Mouse (Mus musculus): ENCODE measurements around the gene Plbd2. TPM values are rescaled to one million over a fixed set of nuclear protein-coding genes. Genes with fewer than 3 reads are reported as not detected.
A peak's percentile ranks its signal among the peaks of the same experiment; 100 is the strongest.

Plbd2 gene
- polyA plus RNA-seq, 1 experiment from 2014 or later: 52.5 TPM

DNA sequence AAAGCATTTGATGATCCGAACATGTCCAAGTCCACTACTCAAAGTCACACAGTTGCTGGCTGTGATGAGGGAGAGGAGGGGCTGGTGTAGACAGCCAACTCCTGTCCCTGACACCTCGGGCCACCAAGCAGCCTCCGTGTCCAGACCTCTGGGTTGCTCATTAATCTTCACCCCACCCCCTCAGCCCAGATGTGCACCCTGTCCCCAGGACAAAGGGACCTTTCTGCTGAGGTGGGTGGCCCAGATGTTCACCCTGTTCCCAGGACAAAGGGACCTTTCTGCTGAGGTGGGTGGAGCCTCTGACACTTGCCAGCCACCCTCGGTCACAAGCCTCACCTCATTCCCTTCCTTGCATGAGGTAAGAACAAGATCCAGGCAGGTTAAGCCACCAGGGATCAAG, 31.9 kb downstream of the Plbd2 start:
- Histone ChIP-seq H3K4me1 (no peaks in the 10 kb centered on the region), H3K27ac (no peak overlapping the region), H3K36me3 (no peaks in the 10 kb centered on the region), H3K4me2 (replicated peaks) (no peak overlapping the region), H3K9ac (no peak overlapping the region), H3K27me3 (no peaks in the 10 kb centered on the region), H3K9me3 (no peaks in the 10 kb centered on the region), H3K4me3 (no peak overlapping the region)
- ATAC-seq (ENCODE audit: insufficient number of reproducible peaks, insufficient read depth, low FRiP score, low TSS enrichment): no peak; the same call in 1 of the 2 replicates
- 42% methylated on average over 4 of the region's 4 CpGs for WGBS

DNA sequence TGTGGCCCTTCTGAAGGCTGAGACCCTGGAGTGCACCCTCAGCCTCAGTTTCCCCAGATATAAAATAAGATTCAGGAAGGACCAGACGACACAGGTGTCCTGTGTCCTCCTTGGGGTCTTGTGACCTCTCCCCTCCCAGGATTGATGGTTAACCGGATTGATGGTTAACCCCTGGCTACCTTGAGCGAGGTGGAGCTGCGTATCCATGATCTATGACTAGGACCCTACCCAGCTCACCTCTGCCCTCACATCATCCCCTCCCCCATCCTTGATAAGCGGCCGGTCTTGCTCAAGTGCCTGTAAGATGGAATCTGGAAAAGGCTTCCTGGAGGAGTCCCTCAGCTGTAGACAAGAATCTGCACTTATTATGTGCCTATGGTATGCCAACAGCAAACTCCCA, 34.6 kb downstream of the Plbd2 start:
- Histone ChIP-seq H3K4me3 (no peak overlapping the region), H3K4me1 (no peaks in the 10 kb centered on the region), H3K4me2 (replicated peaks) (no peak overlapping the region), H3K9me3 (no peaks in the 10 kb centered on the region), H3K27ac (no peak overlapping the region), H3K27me3 (no peaks in the 10 kb centered on the region), H3K36me3 (no peaks in the 10 kb centered on the region), H3K9ac (no peak overlapping the region)
- ATAC-seq (ENCODE audit: insufficient number of reproducible peaks, insufficient read depth, low FRiP score, low TSS enrichment): no peak
- WGBS: 77% methylated on average over 6 of the region's 6 CpGs

DNA sequence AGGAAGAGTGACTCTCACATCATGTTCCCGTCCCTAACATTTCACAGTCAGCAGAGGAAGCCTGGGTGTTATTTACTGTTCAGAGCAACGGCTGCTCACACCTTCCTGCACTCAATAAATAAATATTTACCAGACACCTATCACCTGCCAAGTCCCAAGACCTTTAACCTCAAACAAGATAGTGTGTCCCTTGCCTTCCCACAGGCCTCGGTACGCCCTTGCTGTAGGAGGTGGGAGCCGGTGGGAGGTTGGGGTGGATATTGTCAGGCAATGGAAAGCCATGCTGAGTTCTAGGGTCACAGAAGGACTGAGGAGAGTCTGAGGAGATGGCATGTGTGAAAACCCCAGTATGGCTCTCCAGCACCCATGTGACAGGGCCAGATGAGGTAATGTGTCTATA, 35.1 kb downstream of the Plbd2 start:
- Histone ChIP-seq H3K9me3 (no peaks in the 10 kb centered on the region), H3K27me3 (no peaks in the 10 kb centered on the region; the same call in 1 of the 2 replicates), H3K4me2 (replicated peaks) (no peak overlapping the region), H3K36me3 (no peaks in the 10 kb centered on the region), H3K4me3 (no peak overlapping the region), H3K9ac (no peak overlapping the region), H3K4me1 (no peaks in the 10 kb centered on the region), H3K27ac (no peak overlapping the region)
- no peak for ATAC-seq (ENCODE audit: insufficient number of reproducible peaks, insufficient read depth, low FRiP score, low TSS enrichment)
- WGBS: 82% methylated on average over 5 of the region's 5 CpGs

DNA sequence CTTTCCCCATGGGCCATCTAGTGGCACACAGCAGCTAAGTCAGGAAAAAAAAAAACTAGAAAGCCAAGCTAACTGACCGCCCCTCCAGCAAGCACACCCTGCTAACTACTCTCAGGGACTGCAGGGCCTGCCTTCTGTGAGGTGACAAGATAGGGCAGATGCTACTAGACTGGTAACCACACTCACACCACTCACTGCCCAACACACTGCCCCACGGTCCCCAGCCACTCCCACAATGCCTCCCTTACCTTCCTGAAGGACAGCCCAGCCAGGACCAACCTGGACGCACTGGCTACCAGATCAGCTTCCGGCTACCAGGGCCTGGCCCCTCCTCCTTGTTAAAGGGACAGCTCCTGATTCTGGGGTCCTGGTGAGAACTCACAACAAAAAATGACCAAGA, 36.4 kb downstream of the Plbd2 start:
- no peaks in the 10 kb centered on the region for H3K4me1 ChIP-seq
- H3K27ac ChIP-seq: no peak overlapping the region
- no peaks in the 10 kb centered on the region for H3K36me3 ChIP-seq
- ATAC-seq (ENCODE audit: insufficient number of reproducible peaks, insufficient read depth, low FRiP score, low TSS enrichment): no peak
- H3K27me3 ChIP-seq: peaks cover 5% of the 10 kb centered on the region; the same call in 1 of the 2 replicates
- H3K4me3 ChIP-seq: no peak overlapping the region
- H3K4me2 ChIP-seq (replicated peaks): peak overlapping the region; percentile 21; the same call in 1 of the 2 replicates
- no peaks in the 10 kb centered on the region for H3K9me3 ChIP-seq
- 8% methylated on average over 4 of the region's 4 CpGs for WGBS
- no peak overlapping the region for H3K9ac ChIP-seq

DNA sequence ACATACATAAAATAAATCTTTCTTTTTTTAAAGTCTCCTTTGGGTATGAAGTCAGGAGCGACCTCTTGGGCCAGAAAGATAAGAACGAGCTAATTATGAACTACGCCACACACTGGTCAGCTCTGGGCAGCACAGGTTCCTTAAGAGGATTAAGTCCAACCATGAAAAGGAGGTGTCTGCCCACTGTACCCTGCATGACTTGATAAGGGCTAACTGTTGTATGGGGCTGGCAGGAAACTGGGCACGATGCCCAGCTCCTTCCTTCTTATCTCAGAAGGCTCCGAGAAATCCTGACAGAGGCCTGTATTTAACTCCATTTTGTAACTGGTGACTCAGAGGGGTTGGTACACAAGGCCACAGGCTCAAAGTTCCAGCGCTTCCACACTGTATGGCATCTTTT, 37.6 kb downstream of the Plbd2 start:
- H3K4me1 ChIP-seq: no peaks in the 10 kb centered on the region
- WGBS: 89% methylated on average over 6 of the region's 6 CpGs
- no peak overlapping the region for H3K4me3 ChIP-seq
- H3K9ac ChIP-seq: no peak overlapping the region
- no peak for ATAC-seq (ENCODE audit: insufficient number of reproducible peaks, insufficient read depth, low FRiP score, low TSS enrichment)
- H3K36me3 ChIP-seq: no peaks in the 10 kb centered on the region
- H3K27me3 ChIP-seq: peaks cover 8% of the 10 kb centered on the region; the same call in 1 of the 2 replicates
- H3K9me3 ChIP-seq: no peaks in the 10 kb centered on the region
- no peak overlapping the region for H3K4me2 ChIP-seq (replicated peaks)
- no peak overlapping the region for H3K27ac ChIP-seq

DNA sequence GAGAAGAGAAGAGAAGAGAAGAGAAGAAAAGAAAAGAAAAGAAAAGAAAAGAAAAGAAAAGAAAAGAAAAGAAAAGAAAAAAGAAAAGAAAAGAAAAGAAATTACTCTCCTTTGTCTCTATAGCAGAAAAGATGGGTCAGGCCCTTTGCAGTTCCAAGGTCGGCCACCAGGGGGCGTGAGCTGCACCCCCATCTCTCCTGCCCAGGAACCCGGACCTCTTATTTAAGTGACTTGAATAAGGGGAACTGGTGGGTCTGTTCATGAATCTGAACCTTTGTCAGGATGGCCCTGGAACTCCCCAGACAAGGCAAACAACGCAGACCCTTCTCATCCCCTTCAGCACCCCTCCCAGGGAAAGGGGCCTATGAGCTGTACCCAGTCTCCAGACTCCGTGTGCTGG, 38.4 kb downstream of the Plbd2 start:
- H3K36me3 ChIP-seq: no peaks in the 10 kb centered on the region
- 44% methylated on average over 5 of the region's 5 CpGs for whole genome bisulfite sequencing
- ATAC-seq (ENCODE audit: insufficient number of reproducible peaks, insufficient read depth, low FRiP score, low TSS enrichment): no peak
- no peaks in the 10 kb centered on the region for H3K9me3 ChIP-seq
- H3K27ac ChIP-seq: no peak overlapping the region
- H3K9ac ChIP-seq: no peak overlapping the region
- H3K4me2 ChIP-seq (replicated peaks): no peak overlapping the region
- peaks cover 8% of the 10 kb centered on the region; the same call in 1 of the 2 replicates for H3K27me3 ChIP-seq
- H3K4me1 ChIP-seq: no peaks in the 10 kb centered on the region
- H3K4me3 ChIP-seq: no peak overlapping the region

DNA sequence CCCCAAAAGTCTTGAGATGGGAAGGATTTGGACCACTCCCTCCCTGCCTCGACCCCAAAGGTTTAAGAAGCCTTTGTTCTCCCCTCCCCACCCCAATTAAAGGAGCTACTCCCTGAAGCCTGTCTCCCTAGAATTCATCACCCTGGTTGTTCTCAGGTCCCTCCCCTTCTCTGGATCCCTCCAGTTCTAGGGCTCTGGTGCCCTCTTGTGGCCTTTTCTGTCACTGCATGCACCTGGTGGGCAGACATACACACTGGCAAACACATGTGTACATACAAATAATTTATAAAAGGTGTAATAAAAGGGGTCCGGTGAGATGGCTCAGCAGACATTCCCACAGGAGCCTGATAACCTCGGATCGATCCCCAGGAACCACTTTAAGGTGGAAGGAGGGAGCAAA, 39.1 kb downstream of the Plbd2 start:
- no peak overlapping the region for H3K9ac ChIP-seq
- 77% methylated on average over 4 of the region's 4 CpGs for WGBS

DNA sequence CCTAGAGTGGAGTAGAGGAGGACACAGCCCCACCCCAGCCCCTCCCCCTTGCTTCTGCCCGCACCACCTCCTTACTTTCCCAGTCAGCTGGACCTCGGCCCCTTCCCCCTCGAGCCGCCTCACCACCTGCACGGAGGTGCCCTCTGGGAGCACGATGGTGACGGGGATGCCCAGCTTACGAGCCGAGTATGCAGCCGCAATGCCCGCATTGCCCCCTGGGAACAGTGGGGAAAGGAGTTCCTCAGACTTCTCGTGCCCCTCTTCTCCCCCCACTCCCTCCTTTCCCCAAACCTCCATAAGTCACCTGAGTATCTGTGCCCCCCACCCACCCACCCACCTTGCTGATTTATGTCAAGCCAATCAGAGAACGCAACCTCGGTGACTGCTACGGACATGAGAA, 41.5 kb downstream of the Plbd2 start:
- no peaks in the 10 kb centered on the region for H3K9me3 ChIP-seq
- WGBS: 79% methylated on average over 15 of the region's 15 CpGs
- no peak for ATAC-seq (ENCODE audit: insufficient number of reproducible peaks, insufficient read depth, low FRiP score, low TSS enrichment)

More for the DNA sequence above, 39.1 kb downstream of the Plbd2 start:
- Histone ChIP-seq H3K4me2 (replicated peaks) (no peak overlapping the region), H3K9me3 (no peaks in the 10 kb centered on the region), H3K27ac (no peak overlapping the region), H3K36me3 (no peaks in the 10 kb centered on the region), H3K27me3 (peaks cover 8% of the 10 kb centered on the region; the same call in 1 of the 2 replicates), H3K4me3 (no peak overlapping the region), H3K4me1 (no peaks in the 10 kb centered on the region)
- no peak for ATAC-seq (ENCODE audit: insufficient number of reproducible peaks, insufficient read depth, low FRiP score, low TSS enrichment)

DNA sequence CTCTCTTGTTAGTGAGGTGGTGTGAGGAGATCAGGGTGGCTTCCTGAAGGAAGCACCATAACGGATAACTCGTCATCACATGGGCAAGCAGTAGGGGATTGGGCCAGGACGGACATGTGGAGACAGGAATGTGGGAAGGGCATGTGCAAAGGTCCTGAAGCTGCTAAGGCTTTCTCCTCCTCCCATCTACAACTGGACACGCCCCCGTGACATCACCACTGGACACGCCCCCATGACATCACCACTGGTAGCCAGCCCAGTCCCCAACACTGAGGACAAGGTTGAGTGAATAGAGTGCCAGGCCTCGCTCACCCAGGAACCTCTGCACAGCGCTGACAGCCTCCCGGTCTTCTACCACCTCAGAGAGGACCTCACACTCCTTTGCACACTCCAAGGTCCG, 44.3 kb downstream of the Plbd2 start:
- Histone ChIP-seq H3K36me3 (no peaks in the 10 kb centered on the region), H3K27me3 (peaks cover 27% of the 10 kb centered on the region; the same call in 1 of the 2 replicates), H3K27ac (no peak overlapping the region), H3K4me2 (replicated peaks) (no peak overlapping the region), H3K4me1 (no peaks in the 10 kb centered on the region), H3K9ac (no peak overlapping the region), H3K4me3 (no peak overlapping the region), H3K9me3 (no peaks in the 10 kb centered on the region)
- 77% methylated on average over 10 of the region's 10 CpGs for WGBS
- no peak for ATAC-seq (ENCODE audit: insufficient number of reproducible peaks, insufficient read depth, low FRiP score, low TSS enrichment)

More for the DNA sequence above, 41.5 kb downstream of the Plbd2 start:
- no peak overlapping the region for H3K4me2 ChIP-seq (replicated peaks)
- no peak overlapping the region for H3K4me3 ChIP-seq
- no peak overlapping the region for H3K9ac ChIP-seq
- no peaks in the 10 kb centered on the region for H3K36me3 ChIP-seq
- no peak overlapping the region for H3K27ac ChIP-seq
- peaks cover 17% of the 10 kb centered on the region; the same call in 1 of the 2 replicates for H3K27me3 ChIP-seq
- no peaks in the 10 kb centered on the region for H3K4me1 ChIP-seq

DNA sequence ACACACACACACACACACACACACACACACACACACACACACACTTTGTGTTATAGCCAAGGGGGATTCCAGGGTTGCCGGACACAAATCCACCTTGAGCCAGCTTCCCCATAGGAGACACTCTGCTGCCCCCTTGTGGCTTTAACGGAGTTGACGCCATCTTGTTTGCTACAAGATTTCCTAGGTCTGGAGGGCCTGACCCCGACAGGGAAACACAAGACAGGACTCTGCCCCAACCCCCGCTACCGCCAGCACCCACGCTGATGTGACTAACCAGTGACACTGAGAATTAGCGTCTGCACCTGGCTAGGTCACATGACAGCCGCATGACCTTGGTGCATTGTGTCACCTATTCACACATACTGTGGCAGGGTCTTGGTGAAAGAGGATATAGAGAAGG, 45.8 kb downstream of the Plbd2 start:
- Histone ChIP-seq H3K4me1 (no peaks in the 10 kb centered on the region), H3K9me3 (no peaks in the 10 kb centered on the region), H3K9ac (no peak overlapping the region), H3K4me3 (no peak overlapping the region), H3K27me3 (peaks cover 23% of the 10 kb centered on the region; the same call in 1 of the 2 replicates), H3K36me3 (no peaks in the 10 kb centered on the region), H3K4me2 (replicated peaks) (no peak overlapping the region), H3K27ac (no peak overlapping the region)
- WGBS: 6% methylated on average over 9 of the region's 9 CpGs
- no peak for ATAC-seq (ENCODE audit: insufficient number of reproducible peaks, insufficient read depth, low FRiP score, low TSS enrichment)

DNA sequence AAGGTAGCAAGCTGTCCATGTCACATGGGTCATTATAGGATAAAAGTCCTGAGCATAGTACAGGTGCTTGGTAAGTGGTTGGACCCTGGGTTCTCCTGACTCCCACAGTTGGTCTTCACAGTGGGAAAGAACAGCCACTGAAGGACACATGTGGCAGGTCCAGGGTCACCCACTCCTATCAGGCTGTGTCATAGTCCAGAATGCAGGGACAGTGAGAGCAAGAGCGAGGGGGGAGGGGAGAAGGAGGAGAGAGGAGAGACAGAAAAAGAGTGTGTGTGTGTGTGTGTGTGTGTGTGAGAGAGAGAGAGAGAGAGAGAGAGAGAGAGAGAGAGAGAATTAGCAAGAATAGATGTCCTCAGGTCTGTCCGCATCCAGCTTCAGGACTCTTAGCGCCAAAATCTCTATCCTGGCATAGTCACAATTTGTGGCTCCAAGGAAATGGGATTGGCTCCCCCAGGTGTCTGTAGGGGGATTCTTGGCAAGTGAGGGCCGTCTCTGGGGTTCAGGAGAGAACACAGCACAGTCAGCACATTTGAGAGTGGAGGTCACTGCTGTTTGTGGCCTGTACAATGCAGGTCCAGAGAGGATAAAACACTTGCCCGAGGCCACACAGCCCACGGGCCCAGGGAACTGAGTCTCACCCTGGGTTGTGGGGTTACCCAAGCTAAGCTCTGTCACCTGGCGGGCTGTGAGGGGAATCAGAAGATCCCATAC, 46.4 kb downstream of the Plbd2 start:
- no peak for ATAC-seq (ENCODE audit: insufficient number of reproducible peaks, insufficient read depth, low FRiP score, low TSS enrichment)
- H3K4me3 ChIP-seq: no peak overlapping the region

DNA sequence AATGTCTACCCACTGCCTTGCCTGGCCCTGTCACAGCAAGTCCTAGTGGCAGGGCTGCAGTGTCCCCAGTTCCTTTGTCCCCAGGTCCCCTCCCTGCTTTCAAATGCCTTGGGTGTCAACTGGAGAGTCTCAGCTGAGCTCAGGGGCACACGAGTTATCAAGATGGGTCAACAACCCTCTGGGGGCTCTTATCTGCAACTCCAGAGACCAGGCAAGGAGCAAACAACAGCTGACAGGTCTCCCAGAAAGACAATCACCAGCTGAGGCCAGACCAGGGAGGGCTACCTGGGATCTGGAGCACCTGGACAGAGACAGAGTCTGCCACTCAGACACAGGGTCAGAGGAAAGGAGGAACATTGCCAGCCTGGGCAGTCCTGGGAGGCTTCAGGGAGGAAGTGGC, 47.2 kb downstream of the Plbd2 start:
- Histone ChIP-seq H3K27me3 (peaks cover 20% of the 10 kb centered on the region; the same call in 1 of the 2 replicates), H3K4me3 (no peak overlapping the region), H3K4me1 (no peaks in the 10 kb centered on the region), H3K9me3 (no peaks in the 10 kb centered on the region), H3K36me3 (no peaks in the 10 kb centered on the region), H3K27ac (no peak overlapping the region), H3K4me2 (replicated peaks) (no peak overlapping the region), H3K9ac (no peak overlapping the region)
- ATAC-seq (ENCODE audit: insufficient number of reproducible peaks, insufficient read depth, low FRiP score, low TSS enrichment): no peak
- WGBS: 38% methylated on average over 1 of the region's 1 CpGs

More for the DNA sequence above, 46.4 kb downstream of the Plbd2 start:
- WGBS: 49% methylated on average over 7 of the region's 7 CpGs
- H3K27ac ChIP-seq: no peak overlapping the region
- no peaks in the 10 kb centered on the region for H3K36me3 ChIP-seq
- H3K4me2 ChIP-seq (replicated peaks): no peak overlapping the region
- no peak overlapping the region for H3K9ac ChIP-seq
- no peaks in the 10 kb centered on the region for H3K9me3 ChIP-seq
- peaks cover 22% of the 10 kb centered on the region; the same call in 1 of the 2 replicates for H3K27me3 ChIP-seq
- no peaks in the 10 kb centered on the region for H3K4me1 ChIP-seq
